Mouse (Mus musculus): Measurements from ENCODE around the gene Irf9.

GRCm38 (mm10) chr14:55591331-55591891 is 12.0 kb upstream of the Irf9 start, which contains the start of gene Rnf31:
- TF ChIP-seq POLR2A (IDR thresholded peaks at IDR 0.05; ENCODE audit: low read depth, low read length) (peak; percentile 51), CTCF (IDR thresholded peaks at IDR 0.05; ENCODE audit: extremely low read depth, insufficient read depth, insufficient read length, insufficient replicate concordance) (no peak)

All from spleen, adult 2 months (tissue).